Mouse (Mus musculus) embryonic facial prominence, embryonic 15.5 days (tissue): ENCODE measurements around the gene Fign. TPM values are rescaled to one million over a fixed set of nuclear protein-coding genes. Genes with fewer than 3 reads are reported as not detected.

ENCODE experiments used
- ATAC-seq: fragments of 200-750 bp; cut with Nextera tagmentation; 2 replicates; pipeline ENCODE4 v1.8.0; 2017; ENCODE audit warnings: low read depth, moderate TSS enrichment; ENCODE audit not compliant: insufficient number of reproducible peaks, low FRiP score, low TSS enrichment
- H3K27ac ChIP-seq: fragments of 300-500 bp; sonication (generic); replicated peaks from 2 replicates; pipeline ENCODE4 v1.5.1; 2015; ENCODE audit warnings: mild to moderate bottlenecking, inconsistent platforms
- H3K27me3 ChIP-seq: fragments of 300-500 bp; sonication (generic); 2 replicates; pipeline ENCODE4 v1.6.1; 2015; ENCODE audit warnings: inconsistent platforms
- H3K36me3 ChIP-seq: fragments of 300-500 bp; sonication (generic); 2 replicates; pipeline ENCODE4 v1.6.1; 2015; ENCODE audit warnings: mild to moderate bottlenecking, inconsistent platforms
- H3K4me1 ChIP-seq: fragments of 300-500 bp; sonication (generic); 2 replicates; pipeline ENCODE4 v1.6.1; 2015; ENCODE audit warnings: inconsistent platforms
- H3K4me2 ChIP-seq: fragments of 300-500 bp; sonication (generic); replicated peaks from 2 replicates; pipeline ENCODE4 v1.6.1; 2015; ENCODE audit warnings: mild to moderate bottlenecking, inconsistent platforms
- H3K4me3 ChIP-seq: fragments of 300-500 bp; sonication (generic); replicated peaks from 2 replicates; pipeline ENCODE4 v1.5.1; 2015; ENCODE audit warnings: mild to moderate bottlenecking, inconsistent platforms
- H3K9ac ChIP-seq: fragments of 300-500 bp; sonication (generic); 2 replicates; pipeline ENCODE4 v1.6.1; 2015; ENCODE audit warnings: inconsistent platforms
- H3K9me3 ChIP-seq: fragments of 300-500 bp; sonication (generic); replicated peaks from 2 replicates; pipeline ENCODE4 v1.6.1; 2016; ENCODE audit warnings: inconsistent platforms
- WGBS: fragments of 180-500 bp; shearing (Covaris S2); methylation state at CpG from one replicate; pipeline ENCODE4 v1.1.7; 2015; 5-methylcytosine and 5-hydroxymethylcytosine counted together
- polyA plus RNA-seq: library from polyadenylated mRNA; unstranded; fragments of >200 nt; fragmentation: Nextera tagmentation; extraction: Ambion mirVana; gene quantifications from 2 replicates; pipeline ENCODE4 v1.2.1, GENCODE M21; 2015

Fign gene
- polyA plus RNA-seq, 1 experiment from 2014 or later = 4.3 TPM

DNA sequence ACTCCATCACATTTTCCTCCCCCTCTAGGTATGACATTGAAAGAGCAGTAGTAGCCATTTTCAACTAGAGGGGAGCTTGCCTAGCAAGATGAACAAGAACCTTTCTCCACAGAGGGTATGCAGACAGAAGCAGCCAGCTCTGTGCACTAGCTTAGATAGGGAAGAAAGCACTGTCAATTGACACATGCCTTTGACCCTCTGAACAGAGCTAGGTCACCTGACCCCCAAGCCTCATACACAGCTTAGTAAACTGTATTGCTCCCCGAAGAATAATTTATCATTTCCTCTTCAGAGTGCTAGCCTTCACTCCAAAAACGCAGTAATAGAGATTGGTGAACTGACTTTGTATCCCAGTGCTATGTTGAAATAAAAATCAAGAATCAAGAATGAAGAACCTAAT lies 49.7 kb downstream of the Fign start:
- H3K9me3 ChIP-seq = no peaks in the 10 kb centered on the region
- H3K4me2 ChIP-seq = no peak overlapping the region
- no peak overlapping the region for H3K9ac ChIP-seq
- H3K27me3 ChIP-seq = no peaks in the 10 kb centered on the region
- no peak overlapping the region for H3K27ac ChIP-seq
- ATAC-seq = no peak
- H3K36me3 ChIP-seq = no peaks in the 10 kb centered on the region
- 70% methylated on average over 2 of the region's 2 CpGs for WGBS
- no peaks in the 10 kb centered on the region for H3K4me1 ChIP-seq
- no peak overlapping the region for H3K4me3 ChIP-seq

DNA sequence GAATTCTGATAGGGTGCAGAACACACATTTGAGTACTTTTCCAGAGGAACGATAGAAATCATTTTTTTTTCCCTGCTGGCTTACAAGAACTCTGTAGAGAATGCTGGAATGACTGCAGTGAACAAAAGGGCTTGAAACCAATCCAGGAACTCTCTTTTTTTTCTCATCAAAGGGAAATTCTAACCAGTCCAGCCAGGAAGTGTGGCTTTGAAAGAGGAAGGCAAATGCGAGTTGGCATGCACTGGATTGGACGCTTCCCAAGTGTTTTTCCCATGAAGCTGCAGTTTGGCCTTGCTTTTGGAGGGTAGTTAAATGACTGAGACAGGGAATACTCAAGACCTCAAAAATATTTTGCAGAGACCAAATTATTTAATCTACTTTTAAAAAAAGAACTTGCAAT lies 54.7 kb downstream of the Fign start:
- H3K4me1 ChIP-seq = no peaks in the 10 kb centered on the region
- no peaks in the 10 kb centered on the region for H3K9me3 ChIP-seq
- H3K27me3 ChIP-seq = no peaks in the 10 kb centered on the region
- H3K4me2 ChIP-seq = no peak overlapping the region
- ATAC-seq = no peak
- no peaks in the 10 kb centered on the region for H3K36me3 ChIP-seq
- no peak overlapping the region for H3K9ac ChIP-seq
- 34% methylated on average over 3 of the region's 3 CpGs for WGBS
- no peak overlapping the region for H3K27ac ChIP-seq
- H3K4me3 ChIP-seq = no peak overlapping the region

GRCm38 (mm10) chr2:64035393-64035792 lies 62.4 kb downstream of the Fign start:
- 40% methylated on average over 3 of the region's 3 CpGs for WGBS
- H3K27ac ChIP-seq = no peak overlapping the region
- H3K4me1 ChIP-seq = no peaks in the 10 kb centered on the region
- H3K27me3 ChIP-seq = no peaks in the 10 kb centered on the region
- no peak overlapping the region for H3K4me2 ChIP-seq
- no peaks in the 10 kb centered on the region for H3K36me3 ChIP-seq
- no peak for ATAC-seq
- H3K9ac ChIP-seq = no peak overlapping the region
- H3K9me3 ChIP-seq = no peaks in the 10 kb centered on the region
- H3K4me3 ChIP-seq = no peak overlapping the region

- H3K9ac ChIP-seq = no peak overlapping the region
- 66% methylated on average over 3 of the region's 3 CpGs for WGBS
- H3K4me3 ChIP-seq = no peak overlapping the region
- H3K4me2 ChIP-seq = no peak overlapping the region
- H3K4me1 ChIP-seq = no peaks in the 10 kb centered on the region
- no peaks in the 10 kb centered on the region for H3K27me3 ChIP-seq
- H3K36me3 ChIP-seq = no peaks in the 10 kb centered on the region
- no peak for ATAC-seq
- no peak overlapping the region for H3K27ac ChIP-seq
- no peaks in the 10 kb centered on the region for H3K9me3 ChIP-seq
Observed at GRCm38 (mm10) chr2:64033871-64034270, 64.0 kb downstream of the Fign start.

DNA sequence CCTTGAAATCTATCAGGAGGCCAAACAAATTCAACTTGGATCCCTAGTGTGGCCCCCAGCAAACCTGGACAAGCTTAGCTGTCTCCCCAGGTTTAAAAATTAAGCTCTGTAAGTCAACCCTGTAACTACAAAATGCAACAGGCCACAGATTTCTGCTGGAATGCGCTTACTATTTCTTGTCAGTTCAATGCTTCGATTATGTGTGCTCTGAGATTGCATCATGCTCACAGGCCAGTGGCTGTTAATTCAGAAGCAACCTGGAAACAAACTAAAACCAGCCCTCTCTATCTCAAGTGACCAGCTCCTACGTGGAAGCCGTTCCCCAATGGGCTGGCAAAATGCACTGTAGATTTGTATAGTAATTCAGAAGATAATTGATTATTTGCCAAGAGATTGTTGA lies 71.9 kb downstream of the Fign start:
- Histone ChIP-seq H3K27ac (no peak overlapping the region), H3K4me1 (no peaks in the 10 kb centered on the region), H3K9me3 (no peaks in the 10 kb centered on the region), H3K4me2 (no peak overlapping the region), H3K4me3 (no peak overlapping the region), H3K36me3 (no peaks in the 10 kb centered on the region), H3K9ac (no peak overlapping the region), H3K27me3 (no peaks in the 10 kb centered on the region)
- WGBS = 65% methylated on average over 4 of the region's 4 CpGs
- ATAC-seq = no peak

- Histone ChIP-seq H3K9ac (no peak overlapping the region), H3K4me1 (no peaks in the 10 kb centered on the region), H3K27me3 (no peaks in the 10 kb centered on the region), H3K36me3 (no peaks in the 10 kb centered on the region), H3K4me2 (no peak overlapping the region), H3K4me3 (no peak overlapping the region), H3K27ac (no peak overlapping the region), H3K9me3 (no peaks in the 10 kb centered on the region)
- WGBS = 87% methylated on average over 7 of the region's 7 CpGs
- ATAC-seq = no peak
Observed at GRCm38 (mm10) chr2:63994304-63995023, 103.4 kb downstream of the Fign start.

- Histone ChIP-seq H3K4me1 (no peaks in the 10 kb centered on the region), H3K27ac (no peak overlapping the region), H3K9ac (no peak overlapping the region), H3K36me3 (no peaks in the 10 kb centered on the region), H3K27me3 (no peaks in the 10 kb centered on the region), H3K9me3 (no peaks in the 10 kb centered on the region), H3K4me2 (no peak overlapping the region), H3K4me3 (no peak overlapping the region)
- no peak for ATAC-seq
- 90% methylated on average over 2 of the region's 2 CpGs for WGBS
Observed at GRCm38 (mm10) chr2:63985426-63985825, 112.4 kb downstream of the Fign start.

GRCm38 (mm10) chr2:63982351-63982751 lies 115.5 kb downstream of the Fign start:
- no peak overlapping the region for H3K4me2 ChIP-seq
- H3K9ac ChIP-seq = no peak overlapping the region
- H3K4me1 ChIP-seq = no peaks in the 10 kb centered on the region
- no peaks in the 10 kb centered on the region for H3K9me3 ChIP-seq
- no peak overlapping the region for H3K27ac ChIP-seq
- WGBS = 38% methylated on average over 4 of the region's 4 CpGs
- no peaks in the 10 kb centered on the region for H3K27me3 ChIP-seq
- H3K4me3 ChIP-seq = no peak overlapping the region
- ATAC-seq = no peak
- peaks cover 10% of the 10 kb centered on the region; the same call in 1 of the 2 replicates for H3K36me3 ChIP-seq

GRCm38 (mm10) chr2:63981449-63981848 lies 116.4 kb downstream of the Fign start:
- 64% methylated on average over 7 of the region's 7 CpGs for WGBS

GRCm38 (mm10) chr2:63969633-63970032 lies 128.2 kb downstream of the Fign start:
- no peak overlapping the region for H3K4me2 ChIP-seq
- ATAC-seq = no peak
- no peak overlapping the region for H3K4me3 ChIP-seq
- no peaks in the 10 kb centered on the region for H3K4me1 ChIP-seq
- H3K36me3 ChIP-seq = no peaks in the 10 kb centered on the region
- H3K9ac ChIP-seq = no peak overlapping the region
- H3K9me3 ChIP-seq = no peaks in the 10 kb centered on the region
- no peak overlapping the region for H3K27ac ChIP-seq
- 43% methylated on average over 4 of the region's 4 CpGs for WGBS
- H3K27me3 ChIP-seq = no peaks in the 10 kb centered on the region

More at GRCm38 (mm10) chr2:63981449-63981848, 116.4 kb downstream of the Fign start:
- Histone ChIP-seq H3K4me1 (no peaks in the 10 kb centered on the region), H3K9me3 (no peaks in the 10 kb centered on the region), H3K9ac (no peak overlapping the region), H3K4me2 (no peak overlapping the region), H3K4me3 (no peak overlapping the region), H3K36me3 (peaks cover 10% of the 10 kb centered on the region; the same call in 1 of the 2 replicates), H3K27ac (no peak overlapping the region), H3K27me3 (no peaks in the 10 kb centered on the region)
- no peak for ATAC-seq

DNA sequence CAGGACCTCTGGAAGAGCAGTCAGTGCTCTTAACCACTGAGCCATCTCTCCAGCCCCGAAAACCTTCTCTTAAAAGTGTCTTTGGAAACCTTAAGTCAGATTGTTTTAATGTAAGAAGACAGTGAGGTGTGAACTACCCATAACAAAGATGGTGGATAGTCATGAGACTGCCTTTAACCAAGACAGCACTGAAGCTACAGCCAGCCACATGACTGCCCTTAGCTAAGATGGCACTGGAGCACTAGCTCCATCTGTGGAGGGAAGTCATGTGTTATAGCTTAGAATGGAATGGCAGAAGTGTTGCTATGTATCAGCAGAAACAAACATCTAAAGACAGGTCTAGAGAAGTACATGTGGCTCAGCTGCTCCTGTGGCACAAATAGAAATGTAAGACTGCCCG lies 166.8 kb downstream of the Fign start:
- 92% methylated on average over 2 of the region's 2 CpGs for WGBS
- no peak overlapping the region for H3K4me3 ChIP-seq
- H3K4me1 ChIP-seq = no peaks in the 10 kb centered on the region
- H3K4me2 ChIP-seq = no peak overlapping the region
- no peaks in the 10 kb centered on the region for H3K36me3 ChIP-seq
- no peak overlapping the region for H3K27ac ChIP-seq
- H3K27me3 ChIP-seq = no peaks in the 10 kb centered on the region
- no peak overlapping the region for H3K9ac ChIP-seq
- no peaks in the 10 kb centered on the region for H3K9me3 ChIP-seq
- ATAC-seq = no peak

DNA sequence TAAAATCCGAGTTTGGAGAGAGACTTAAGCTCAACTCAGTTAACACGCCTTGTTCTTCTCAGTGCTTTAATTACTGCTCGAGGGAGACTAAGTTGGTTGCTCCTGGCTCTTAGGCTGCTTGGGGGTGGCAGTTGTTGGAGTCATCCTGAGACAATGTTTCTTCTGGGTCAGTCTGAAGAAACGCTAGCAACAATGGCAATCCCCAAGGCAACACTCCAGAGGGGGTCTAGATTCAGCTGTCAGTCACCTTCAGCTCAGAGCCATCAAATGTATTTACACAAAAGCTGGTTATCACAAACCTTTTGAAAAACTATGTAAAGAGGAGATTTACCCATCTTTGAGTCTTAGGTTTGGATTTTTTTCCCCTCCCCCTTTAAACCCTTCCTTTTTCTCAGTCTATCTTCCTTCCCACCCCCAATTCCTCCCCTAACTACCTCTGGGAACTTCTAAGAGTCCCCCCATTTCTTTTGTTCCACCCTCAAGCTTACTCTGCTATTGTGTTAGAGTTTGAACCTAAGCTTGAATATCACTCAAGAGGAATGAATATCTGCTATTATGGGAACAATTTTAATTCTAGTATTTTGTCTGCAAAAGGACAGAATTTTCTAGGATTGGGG lies 171.2 kb downstream of the Fign start:
- no peak overlapping the region for H3K27ac ChIP-seq
- H3K4me3 ChIP-seq = no peak overlapping the region
- no peaks in the 10 kb centered on the region for H3K4me1 ChIP-seq
- no peak overlapping the region for H3K4me2 ChIP-seq
- no peaks in the 10 kb centered on the region for H3K27me3 ChIP-seq
- no peaks in the 10 kb centered on the region for H3K9me3 ChIP-seq
- no peak overlapping the region for H3K9ac ChIP-seq
- no peaks in the 10 kb centered on the region for H3K36me3 ChIP-seq
- ATAC-seq = no peak
- WGBS = 20% methylated on average over 4 of the region's 4 CpGs
